Mouse (Mus musculus) hindbrain, embryonic 15.5 days (tissue): ENCODE results near the gene Cdkn2d. TPM values are rescaled to one million over a fixed set of nuclear protein-coding genes. Genes with fewer than 3 reads are reported as not detected.
A peak's percentile ranks its signal among the peaks of the same experiment; 100 is the strongest.
"Not testable (repeated sequence)": the region's sequence is repeated elsewhere in the genome, so short reads cannot be mapped to it uniquely, and the experiment has no call there.

Source experiments
- ATAC-seq: fragments of 200-750 bp; cut with Nextera tagmentation; 2 replicates; pipeline ENCODE4 v1.8.0; 2017; ENCODE audit warnings: low read depth, moderate number of reproducible peaks, moderate TSS enrichment; ENCODE audit not compliant: low FRiP score
- H3K27ac ChIP-seq: fragments of 300-500 bp; sonication (generic); replicated peaks from 2 replicates; pipeline ENCODE4 v1.5.1; 2015; ENCODE audit warnings: mild to moderate bottlenecking, inconsistent platforms
- H3K27me3 ChIP-seq: fragments of 300-500 bp; sonication (generic); 2 replicates; pipeline ENCODE4 v1.6.1; 2015; ENCODE audit warnings: control low read depth, inconsistent platforms
- H3K36me3 ChIP-seq: fragments of 300-500 bp; sonication (generic); 2 replicates; pipeline ENCODE4 v1.6.1; 2015; ENCODE audit warnings: control low read depth, inconsistent platforms
- H3K4me1 ChIP-seq: fragments of 300-500 bp; sonication (generic); replicated peaks from 2 replicates; pipeline ENCODE4 v1.6.1; 2015; ENCODE audit warnings: control low read depth, inconsistent platforms
- H3K4me2 ChIP-seq: fragments of 300-500 bp; sonication (generic); 2 replicates; pipeline ENCODE4 v1.6.1; 2015; ENCODE audit warnings: moderate library complexity, mild to moderate bottlenecking, inconsistent platforms
- H3K4me3 ChIP-seq: fragments of 300-500 bp; sonication (generic); 2 replicates; pipeline ENCODE4 v1.5.1; 2015; ENCODE audit warnings: mild to moderate bottlenecking, inconsistent platforms
- H3K9ac ChIP-seq: fragments of 300-500 bp; sonication (generic); 2 replicates; pipeline ENCODE4 v1.6.1; 2015; ENCODE audit warnings: inconsistent platforms
- H3K9me3 ChIP-seq: fragments of 300-500 bp; sonication (generic); 2 replicates; pipeline ENCODE4 v1.6.1; 2016; ENCODE audit warnings: control low read depth, inconsistent platforms
- WGBS: fragments of 180-500 bp; shearing (Covaris S2); methylation state at CpG from one replicate; pipeline ENCODE4 v1.1.7; 2015; 5-methylcytosine and 5-hydroxymethylcytosine counted together
- polyA plus RNA-seq: library from polyadenylated mRNA; unstranded; fragments of >200 nt; fragmentation: Nextera tagmentation; extraction: Ambion mirVana; gene quantifications from 2 replicates; pipeline ENCODE4 v1.2.1, GENCODE M21; 2015

Cdkn2d gene
- polyA plus RNA-seq, 1 experiment from 2014 or later = 111 TPM

DNA sequence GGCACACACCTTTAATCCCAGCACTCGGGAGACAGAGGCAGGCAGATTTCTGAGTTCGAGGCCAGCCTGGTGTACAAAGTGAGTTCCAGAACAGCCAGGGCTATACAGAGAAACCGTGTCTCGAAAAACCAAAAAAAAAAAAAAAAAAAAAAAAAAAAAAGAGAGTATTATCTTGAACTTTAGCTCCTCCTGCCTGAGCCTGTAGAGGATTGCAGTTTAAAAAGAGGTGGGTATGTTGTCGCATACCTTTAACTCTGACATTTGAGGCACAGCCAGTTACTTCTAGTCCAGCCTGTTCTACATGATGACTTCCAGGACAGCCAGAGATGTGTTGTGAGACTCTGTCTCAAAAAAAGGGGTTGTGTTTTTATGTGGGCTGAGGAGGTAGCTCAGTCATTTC lies 21.6 kb downstream of the Cdkn2d start:
- 88% methylated on average over 5 of the region's 5 CpGs for WGBS
- H3K9me3 ChIP-seq, ATAC-seq, H3K4me3 ChIP-seq, H3K27ac ChIP-seq, H3K27me3 ChIP-seq, H3K9ac ChIP-seq, H3K4me2 ChIP-seq: not testable (repeated sequence)
- Histone ChIP-seq H3K4me1 (peaks cover 22% of the 10 kb centered on the region), H3K36me3 (peaks cover 69% of the 10 kb centered on the region)

DNA sequence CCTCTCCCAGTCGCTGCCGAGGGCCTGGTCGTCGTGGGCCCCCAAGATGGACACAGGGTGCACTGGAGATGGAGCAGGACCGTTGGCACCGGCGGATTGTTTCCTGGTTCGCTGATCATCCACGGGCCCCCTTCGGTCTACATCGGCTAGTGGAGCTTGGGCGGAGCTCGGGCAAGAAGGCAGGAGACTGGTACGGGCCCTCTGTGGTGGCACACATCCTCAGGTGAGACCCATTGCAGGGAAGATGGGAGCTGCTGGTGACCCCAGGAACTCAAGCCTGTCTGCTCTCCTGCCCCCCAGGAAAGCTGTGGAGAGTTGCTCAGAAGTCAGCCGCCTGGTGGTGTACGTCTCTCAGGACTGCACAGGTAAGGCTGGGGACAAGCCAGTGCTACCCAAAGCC lies 22.9 kb downstream of the Cdkn2d start:
- H3K4me3 ChIP-seq = no peak overlapping the region
- H3K27ac ChIP-seq = no peak overlapping the region
- peaks cover 25% of the 10 kb centered on the region for H3K4me1 ChIP-seq
- WGBS = 93% methylated on average over 16 of the region's 16 CpGs
- no peaks in the 10 kb centered on the region for H3K27me3 ChIP-seq
- no peaks in the 10 kb centered on the region for H3K9me3 ChIP-seq
- ATAC-seq = no peak
- no peak overlapping the region for H3K4me2 ChIP-seq
- H3K36me3 ChIP-seq = peaks cover 56% of the 10 kb centered on the region
- no peak overlapping the region for H3K9ac ChIP-seq

DNA sequence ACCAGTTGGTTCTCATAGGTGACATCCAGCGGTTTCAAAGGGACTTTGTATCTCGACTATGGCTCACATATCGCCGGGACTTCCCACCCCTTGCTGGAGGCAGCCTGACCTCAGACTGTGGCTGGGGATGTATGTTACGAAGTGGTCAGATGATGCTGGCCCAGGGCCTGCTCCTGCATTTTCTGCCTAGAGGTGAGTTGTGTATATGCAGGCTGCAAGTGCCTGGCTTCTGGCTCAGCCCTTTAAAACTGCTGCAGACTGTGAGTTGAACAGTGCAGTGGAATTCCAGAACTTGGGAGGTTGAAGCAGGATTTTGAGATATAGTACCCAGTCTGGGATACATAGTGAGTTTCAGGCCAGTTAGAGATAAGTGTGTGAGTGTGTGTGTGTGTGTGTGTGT lies 24.3 kb downstream of the Cdkn2d start:
- peak overlapping the region; percentile 85; the same call in 1 of the 2 replicates for H3K4me2 ChIP-seq
- H3K9ac ChIP-seq = no peak overlapping the region
- H3K27me3 ChIP-seq = no peaks in the 10 kb centered on the region
- H3K27ac ChIP-seq = no peak overlapping the region
- no peak overlapping the region for H3K4me3 ChIP-seq
- no peak for ATAC-seq
- H3K36me3 ChIP-seq = peaks cover 42% of the 10 kb centered on the region
- 96% methylated on average over 5 of the region's 5 CpGs for WGBS
- H3K4me1 ChIP-seq = peaks cover 25% of the 10 kb centered on the region
- H3K9me3 ChIP-seq = no peaks in the 10 kb centered on the region

DNA sequence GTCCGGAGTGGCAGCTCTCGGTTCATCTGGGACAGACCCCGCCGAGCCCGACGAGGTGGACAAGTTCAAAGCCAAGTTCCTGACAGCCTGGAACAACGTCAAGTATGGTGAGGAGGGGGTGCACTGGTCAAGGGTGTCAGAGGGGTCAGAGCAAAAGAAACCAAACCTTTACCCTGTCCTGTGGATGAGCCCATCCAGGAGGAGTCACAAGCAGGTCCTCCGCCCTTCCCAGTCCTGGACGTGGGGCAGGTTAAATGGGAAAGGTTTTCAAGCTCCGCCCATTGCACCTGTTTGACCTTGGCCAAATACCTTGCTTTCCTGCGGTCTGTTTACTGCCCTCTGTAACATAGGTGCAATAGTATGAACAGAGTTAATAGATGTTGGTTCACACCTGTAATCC lies 25.6 kb downstream of the Cdkn2d start:
- peak overlapping the region; percentile 77 for H3K9ac ChIP-seq
- ATAC-seq = no peak
- peaks cover 25% of the 10 kb centered on the region for H3K4me1 ChIP-seq
- peak overlapping the region; percentile 72; the same call in 1 of the 2 replicates for H3K27ac ChIP-seq
- peaks cover 31% of the 10 kb centered on the region for H3K36me3 ChIP-seq
- H3K4me2 ChIP-seq = peak overlapping the region; percentile 85
- H3K4me3 ChIP-seq = peak overlapping the region; percentile 76
- no peaks in the 10 kb centered on the region for H3K9me3 ChIP-seq
- H3K27me3 ChIP-seq = no peaks in the 10 kb centered on the region
- 9% methylated on average over 11 of the region's 11 CpGs for WGBS

DNA sequence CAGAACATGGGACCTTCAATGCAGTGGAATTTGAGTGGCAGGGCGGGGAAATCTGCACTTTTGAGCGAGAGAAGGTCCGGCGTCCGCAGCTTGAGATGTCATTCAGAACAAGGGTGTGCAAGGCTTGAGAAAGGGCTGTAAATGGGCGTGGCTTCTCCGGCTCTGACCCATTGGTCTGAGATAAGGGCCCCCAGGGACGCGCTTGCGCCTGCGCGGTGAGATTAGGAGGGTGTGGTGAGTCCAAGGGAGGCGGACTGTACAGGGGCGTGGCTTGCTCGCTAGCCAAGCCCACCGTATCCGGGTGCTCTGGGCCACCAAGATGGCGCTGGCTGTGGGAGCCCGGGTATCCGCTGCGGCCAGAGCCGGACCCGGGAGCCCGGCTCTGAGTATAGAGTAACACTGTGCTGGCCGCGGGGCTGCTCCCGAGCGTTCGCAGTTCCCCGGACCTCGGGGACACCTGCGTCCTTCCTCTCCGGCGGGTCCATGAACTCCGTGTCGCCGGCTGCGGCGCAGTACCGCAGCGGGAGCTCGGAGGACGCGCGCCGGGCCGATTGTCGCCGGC lies 26.1 kb downstream of the Cdkn2d start, which contains the start of gene Atg4d:
Gene Atg4d (plus strand): TSS at position 294 of the 562 bp plus-strand sequence.
- Histone ChIP-seq H3K4me3 (peak within 1 kb of the TSS; percentile 76), H3K9me3 (no peaks in the 10 kb centered on the region), H3K4me1 (peaks cover 25% of the 10 kb centered on the region), H3K27me3 (no peaks in the 10 kb centered on the region), H3K27ac (peak within 1 kb of the TSS; percentile 82), H3K9ac (peak within 1 kb of the TSS; percentile 77), H3K4me2 (peak within 1 kb of the TSS; percentile 85), H3K36me3 (peaks cover 25% of the 10 kb centered on the region)
- under 1% methylated on average over 49 of the region's 49 CpGs for WGBS
- peak; percentile 97 for ATAC-seq

DNA sequence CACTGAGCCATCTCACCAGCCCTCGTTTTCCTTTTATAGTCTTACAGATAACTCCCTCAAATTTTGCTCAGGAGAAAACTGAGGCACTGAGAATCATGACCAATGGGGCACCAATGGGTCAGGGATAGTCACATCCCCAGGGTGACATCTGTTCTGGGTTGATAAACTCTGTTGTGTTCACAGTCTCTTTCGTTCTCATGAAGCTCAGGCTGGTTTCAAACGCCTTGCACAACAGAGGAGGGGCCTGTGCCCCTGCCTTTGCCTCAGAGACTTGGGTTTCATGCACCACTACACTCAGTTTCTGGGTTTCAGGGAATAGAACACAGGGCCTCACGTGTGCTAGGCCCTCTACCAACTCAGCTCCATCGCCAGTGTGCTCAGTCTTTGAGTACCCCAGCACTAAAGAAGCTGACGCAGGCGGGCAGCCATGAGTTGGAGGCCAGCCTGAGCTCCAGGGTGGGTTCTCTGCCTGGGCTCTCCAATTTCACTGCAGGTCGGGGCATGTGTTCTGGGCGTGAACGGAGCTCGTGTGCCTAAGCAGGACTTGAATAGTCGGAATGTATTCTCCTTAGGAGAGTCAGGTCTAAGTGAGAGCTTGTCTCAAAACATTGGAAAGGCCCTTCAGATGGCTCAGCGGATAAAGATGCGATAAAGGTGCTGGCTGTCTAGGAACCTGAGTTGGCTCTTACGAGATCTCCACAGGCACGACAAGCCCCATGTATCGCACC lies 26.8 kb downstream of the Cdkn2d start:
- 19% methylated on average over 17 of the region's 17 CpGs for WGBS
- peak overlapping the region; percentile 57 for H3K9ac ChIP-seq
- peak; percentile 6; the same call in 1 of the 2 replicates for ATAC-seq

DNA sequence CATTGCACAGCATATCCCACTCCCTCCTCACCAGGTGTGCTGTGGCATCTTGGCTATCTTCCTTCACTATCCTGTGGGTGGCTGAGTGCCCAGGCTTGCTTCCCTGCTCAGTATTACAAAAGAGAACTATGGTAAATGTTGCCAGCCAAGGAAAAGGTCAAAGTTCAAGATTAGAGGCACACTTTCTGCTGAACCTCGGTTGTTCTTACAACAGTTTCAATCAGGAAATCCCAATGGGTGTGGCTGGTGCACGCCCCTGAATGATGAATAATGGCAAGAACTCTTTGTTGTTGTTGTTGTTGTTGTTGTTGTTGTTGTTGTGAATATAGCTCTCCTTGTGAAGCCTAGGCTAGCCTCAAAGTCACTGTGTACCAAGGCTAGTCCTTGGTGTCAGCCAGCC lies 29.4 kb downstream of the Cdkn2d start:
- ATAC-seq = no peak
- Histone ChIP-seq H3K4me1 (peaks cover 18% of the 10 kb centered on the region), H3K36me3 (no peaks in the 10 kb centered on the region), H3K4me3 (no peak overlapping the region), H3K9me3 (no peaks in the 10 kb centered on the region), H3K4me2 (no peak overlapping the region), H3K27ac (no peak overlapping the region), H3K27me3 (0 out of 2 replicates have a peak, but pooled peaks cover 3% of the 10 kb centered on the region), H3K9ac (no peak overlapping the region)
- 69% methylated on average over 2 of the region's 2 CpGs for WGBS

More for the DNA sequence above, 26.8 kb downstream of the Cdkn2d start:
- peaks cover 21% of the 10 kb centered on the region for H3K36me3 ChIP-seq
- peak overlapping the region; percentile 82 for H3K27ac ChIP-seq
- 0 out of 2 replicates have a peak, but pooled peaks cover 3% of the 10 kb centered on the region for H3K27me3 ChIP-seq
- no peaks in the 10 kb centered on the region for H3K9me3 ChIP-seq
- peak overlapping the region; percentile 76 for H3K4me3 ChIP-seq
- peaks cover 25% of the 10 kb centered on the region for H3K4me1 ChIP-seq
- peak overlapping the region; percentile 85 for H3K4me2 ChIP-seq

DNA sequence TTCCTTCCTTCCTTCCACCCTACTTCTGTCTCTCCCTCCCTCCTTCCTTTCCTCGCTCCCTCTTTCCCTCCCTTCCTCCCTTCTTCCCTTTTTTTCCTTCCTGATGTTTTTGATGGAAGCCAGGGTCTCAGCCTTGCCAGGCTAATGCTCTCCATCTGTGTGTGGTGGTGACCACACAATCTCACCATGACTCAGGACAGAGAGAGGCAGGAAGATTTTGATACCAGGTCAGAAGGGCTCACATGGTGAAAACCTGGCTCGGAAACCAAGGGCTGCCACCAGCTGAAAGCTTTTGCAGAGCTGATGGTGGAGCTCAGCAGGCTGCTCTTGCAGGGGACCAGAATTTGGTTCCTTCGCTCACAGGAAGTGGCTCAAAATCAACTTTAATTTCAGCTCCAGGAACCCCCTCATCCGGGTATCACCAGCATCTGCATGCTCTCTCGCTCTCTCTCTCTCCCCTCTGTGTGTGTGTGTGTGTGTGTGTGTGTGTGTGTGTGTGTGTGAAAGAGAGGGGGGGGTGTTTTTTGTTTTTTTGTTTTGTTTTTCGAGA lies 30.6 kb downstream of the Cdkn2d start:
- Histone ChIP-seq H3K4me2 (no peak overlapping the region), H3K27me3 (0 out of 2 replicates have a peak, but pooled peaks cover 3% of the 10 kb centered on the region), H3K27ac (no peak overlapping the region), H3K4me3 (no peak overlapping the region), H3K36me3 (no peaks in the 10 kb centered on the region), H3K9me3 (no peaks in the 10 kb centered on the region), H3K9ac (no peak overlapping the region), H3K4me1 (peaks cover 6% of the 10 kb centered on the region)
- ATAC-seq = no peak
- 80% methylated on average over 6 of the region's 6 CpGs for WGBS

DNA sequence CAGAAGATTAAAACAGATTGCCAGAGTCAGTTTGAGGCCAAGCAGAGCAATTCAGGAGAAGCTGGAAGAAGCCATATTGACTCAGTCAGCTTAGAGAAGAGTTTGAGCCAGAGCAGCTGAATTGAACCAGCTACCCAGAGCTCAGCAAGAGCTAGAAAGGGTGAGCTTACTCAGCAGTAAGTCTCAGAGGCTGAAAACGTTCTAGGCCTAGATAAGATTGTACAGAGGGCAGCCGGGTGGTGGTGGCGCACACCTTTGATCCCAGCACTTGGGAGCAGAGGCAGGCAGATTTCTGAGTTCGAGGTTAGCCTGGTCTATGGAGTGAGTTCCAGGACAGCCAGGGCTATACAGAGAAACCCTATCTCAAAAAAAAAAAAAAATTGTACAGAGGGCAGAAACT lies 34.9 kb downstream of the Cdkn2d start:
- H3K4me2 ChIP-seq, H3K9ac ChIP-seq, ATAC-seq, H3K27ac ChIP-seq, H3K36me3 ChIP-seq, H3K4me3 ChIP-seq, H3K9me3 ChIP-seq, H3K27me3 ChIP-seq, H3K4me1 ChIP-seq: not testable (repeated sequence)
- 77% methylated on average over 4 of the region's 4 CpGs for WGBS

DNA sequence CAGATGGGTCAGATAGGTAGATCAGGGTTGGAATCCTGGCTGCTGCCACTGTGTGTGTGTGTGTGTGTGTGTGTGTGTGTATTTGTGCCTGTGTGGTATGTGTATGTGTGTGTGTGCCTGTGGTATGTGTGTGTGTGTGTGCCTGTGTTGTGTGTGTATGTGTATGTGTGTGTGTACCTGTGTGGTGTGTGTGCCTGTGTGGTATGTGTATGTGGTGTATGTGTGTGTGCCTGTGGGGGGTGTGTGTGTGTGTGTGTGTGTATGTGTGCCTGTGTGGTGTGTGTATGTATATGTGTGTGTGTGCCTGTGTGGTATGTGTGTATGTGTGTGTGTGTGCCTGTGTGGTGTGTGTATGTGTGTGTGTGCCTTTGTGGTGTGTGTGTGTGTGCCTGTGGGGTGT lies 36.5 kb downstream of the Cdkn2d start:
- Histone ChIP-seq H3K27me3 (peaks cover 20% of the 10 kb centered on the region), H3K36me3 (no peaks in the 10 kb centered on the region), H3K4me3 (no peak overlapping the region), H3K9ac (no peak overlapping the region), H3K4me1 (no peaks in the 10 kb centered on the region), H3K27ac (no peak overlapping the region), H3K9me3 (no peaks in the 10 kb centered on the region), H3K4me2 (no peak overlapping the region)
- no peak for ATAC-seq

DNA sequence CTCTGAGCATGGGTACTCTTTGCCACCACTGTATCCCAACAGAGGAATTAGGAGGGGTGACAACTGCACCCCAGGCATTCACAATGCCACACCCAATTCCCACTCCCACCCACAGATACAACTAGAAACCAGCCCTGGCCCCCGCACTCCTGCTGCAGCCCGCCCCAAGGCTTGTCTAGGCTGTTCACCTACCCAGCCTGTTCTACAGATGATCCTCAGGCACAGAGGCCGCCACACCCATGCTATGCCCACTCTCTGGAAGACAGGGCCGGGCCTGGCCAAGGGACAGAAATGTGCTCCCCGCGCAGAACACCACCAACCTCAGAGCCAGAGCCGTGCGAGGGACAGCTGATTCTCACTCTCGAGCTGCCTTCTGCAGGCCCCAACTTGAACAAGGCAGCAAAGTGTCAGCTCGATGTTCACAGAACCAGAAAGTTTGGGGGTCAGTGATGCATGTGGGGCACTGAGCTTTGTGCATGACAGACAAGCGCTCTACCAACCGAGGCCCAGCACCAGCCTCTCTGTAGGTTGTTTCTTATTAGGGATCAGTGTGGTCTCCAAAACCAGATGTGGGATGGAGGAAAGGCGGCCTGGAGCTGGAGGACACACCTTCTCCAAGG lies 40.0 kb downstream of the Cdkn2d start:
- ATAC-seq = no peak
- Histone ChIP-seq H3K9me3 (no peaks in the 10 kb centered on the region), H3K9ac (no peak overlapping the region), H3K4me2 (no peak overlapping the region), H3K27me3 (peaks cover 49% of the 10 kb centered on the region), H3K4me3 (no peak overlapping the region), H3K4me1 (peaks cover 5% of the 10 kb centered on the region; the same call in 1 of the 2 replicates), H3K36me3 (no peaks in the 10 kb centered on the region), H3K27ac (no peak overlapping the region)
- 75% methylated on average over 13 of the region's 13 CpGs for WGBS

DNA sequence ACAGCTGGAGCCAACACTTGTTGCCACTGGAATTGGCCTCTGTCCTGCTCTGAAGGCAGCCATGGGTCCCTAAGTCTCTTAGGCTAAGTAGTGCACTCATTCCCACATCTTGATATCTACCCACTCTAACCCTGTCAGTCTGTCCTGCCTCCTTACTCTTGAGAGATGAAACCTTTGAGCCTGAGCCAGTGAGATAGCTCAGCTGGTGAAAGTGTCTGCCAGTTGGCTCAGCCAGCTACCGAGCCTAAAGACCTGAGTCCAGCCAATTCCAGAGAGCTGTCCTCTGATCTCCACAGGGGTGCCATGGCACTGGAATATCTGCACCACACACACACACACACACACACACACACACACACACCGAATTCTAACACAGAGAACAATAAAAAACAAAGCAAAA lies 40.7 kb downstream of the Cdkn2d start:
- no peaks in the 10 kb centered on the region for H3K9me3 ChIP-seq
- H3K36me3 ChIP-seq = no peaks in the 10 kb centered on the region
- H3K4me2 ChIP-seq = no peak overlapping the region
- no peak overlapping the region for H3K9ac ChIP-seq
- no peak overlapping the region for H3K4me3 ChIP-seq
- ATAC-seq = no peak
- H3K27me3 ChIP-seq = peaks cover 56% of the 10 kb centered on the region
- H3K4me1 ChIP-seq = peaks cover 5% of the 10 kb centered on the region
- WGBS = 48% methylated on average over 2 of the region's 2 CpGs
- no peak overlapping the region for H3K27ac ChIP-seq
